Mouse (Mus musculus): Measurements from ENCODE around the gene Frs3.

The Frs3 gene

DNA sequence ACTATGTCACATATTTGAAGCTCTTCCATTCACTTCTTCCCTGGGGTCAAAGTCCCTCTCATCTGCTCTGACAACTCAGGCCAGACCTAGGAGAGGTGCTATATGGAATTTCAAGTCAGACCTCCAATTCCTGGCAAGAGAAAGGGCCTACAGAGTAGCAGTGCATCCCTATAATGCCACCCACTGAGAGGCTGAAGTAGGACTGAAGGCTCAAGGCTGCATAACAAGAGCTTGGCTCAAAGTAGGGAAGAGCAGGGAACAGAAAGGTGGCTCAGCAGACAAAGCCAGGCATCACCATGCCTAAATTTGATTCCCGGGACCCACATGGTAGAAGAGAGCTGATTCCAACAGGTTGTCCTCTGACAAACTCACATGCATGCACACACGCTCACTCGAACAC lies 2.8 kb downstream of the Frs3 start:
- WGBS, result 96% methylated on average over 3 of the region's 3 CpGs

DNA sequence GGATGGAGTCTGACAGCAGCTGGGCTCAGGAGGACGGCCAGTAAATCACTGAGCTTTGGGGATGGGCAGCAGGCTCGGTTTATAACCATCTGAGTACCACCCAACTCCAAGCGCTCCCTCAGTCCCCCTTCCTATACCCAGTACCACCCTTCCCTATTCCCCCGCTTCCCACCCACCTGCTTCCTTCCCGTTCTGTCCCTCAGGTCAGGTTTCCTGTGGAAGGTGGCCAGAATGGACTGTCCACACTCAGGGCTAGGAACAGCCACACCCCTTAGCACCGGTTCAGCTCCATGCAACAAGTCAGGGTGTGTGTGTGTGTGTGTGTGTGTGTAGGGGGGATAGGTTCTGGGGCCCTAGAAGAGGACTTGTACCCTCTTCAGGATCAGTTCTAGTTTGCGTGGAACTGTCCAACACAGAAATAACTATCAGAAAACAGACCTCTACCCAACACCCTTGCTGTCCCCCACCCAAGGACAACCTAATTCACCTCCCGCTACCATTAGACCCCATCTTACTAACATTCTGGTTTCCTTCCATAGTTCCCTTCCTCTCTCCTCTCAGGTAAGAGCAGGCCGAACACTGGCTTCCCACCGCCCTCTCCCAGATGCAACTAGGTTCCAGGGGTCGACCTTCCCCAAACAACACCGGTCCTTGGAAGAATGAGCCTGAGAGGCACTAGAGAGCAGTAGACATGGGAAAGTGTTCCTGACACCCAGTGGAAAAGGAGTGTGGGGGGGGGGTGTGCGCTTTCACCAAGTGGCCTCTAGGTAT lies 5.0 kb downstream of the Frs3 start:
- 53% methylated on average over 13 of the region's 13 CpGs for WGBS

DNA sequence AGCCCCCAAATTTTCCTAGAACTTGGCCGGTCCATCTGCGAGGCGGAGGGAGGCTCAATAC lies 5.4 kb downstream of the Frs3 start, which contains the start of gene Gm21981:
Gm21981 (minus strand) TSS at position 14 of the 61 bp plus-strand sequence.
- 2% methylated on average over 3 of the region's 3 CpGs for WGBS

DNA sequence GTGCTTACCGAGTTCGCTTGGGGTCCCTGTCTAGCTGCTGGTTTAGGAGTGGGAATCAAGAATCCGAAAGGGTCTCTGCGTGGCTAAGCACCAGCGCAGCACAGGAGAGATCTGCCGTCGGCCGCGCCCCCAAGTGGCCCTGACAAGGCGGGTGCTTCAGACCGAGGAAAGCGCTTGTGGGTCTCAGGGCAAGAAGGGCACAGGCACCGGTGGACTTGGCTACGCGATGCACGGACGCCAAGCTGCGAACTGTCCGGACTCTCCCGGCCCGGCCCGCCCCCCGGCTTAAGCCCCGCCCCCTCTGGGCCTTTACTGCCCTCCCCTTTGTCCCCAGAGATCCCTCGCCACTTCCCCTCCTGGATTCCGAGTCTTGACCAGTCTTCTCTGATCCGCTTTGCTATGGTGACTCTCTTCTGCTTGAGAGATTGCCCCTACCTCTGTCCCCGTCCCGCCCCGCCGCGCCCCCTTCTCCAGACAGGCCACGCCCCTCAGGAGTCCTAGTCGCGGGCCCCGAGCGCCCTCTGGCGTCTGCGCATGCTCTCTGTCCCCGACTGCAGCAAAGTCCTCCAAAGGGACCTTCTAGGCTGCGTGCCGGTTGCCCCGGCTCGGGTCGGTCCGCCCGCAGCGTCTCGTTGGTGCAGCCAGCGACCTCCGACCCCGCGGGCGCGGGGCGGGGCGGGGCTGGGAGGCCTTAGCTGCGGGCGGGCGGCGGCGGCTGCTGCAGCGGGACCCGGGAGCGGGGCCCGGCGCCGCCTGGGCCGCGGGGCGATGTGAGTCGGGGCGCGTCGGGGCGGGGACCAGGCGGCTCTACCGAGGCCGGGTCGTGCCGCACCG lies 5.9 kb downstream of the Frs3 start, which contains the start of gene Prickle4:
Prickle4 (minus strand) TSS at position 234 of the 834 bp plus-strand sequence.
- WGBS, result 2% methylated on average over 80 of the region's 82 CpGs

DNA sequence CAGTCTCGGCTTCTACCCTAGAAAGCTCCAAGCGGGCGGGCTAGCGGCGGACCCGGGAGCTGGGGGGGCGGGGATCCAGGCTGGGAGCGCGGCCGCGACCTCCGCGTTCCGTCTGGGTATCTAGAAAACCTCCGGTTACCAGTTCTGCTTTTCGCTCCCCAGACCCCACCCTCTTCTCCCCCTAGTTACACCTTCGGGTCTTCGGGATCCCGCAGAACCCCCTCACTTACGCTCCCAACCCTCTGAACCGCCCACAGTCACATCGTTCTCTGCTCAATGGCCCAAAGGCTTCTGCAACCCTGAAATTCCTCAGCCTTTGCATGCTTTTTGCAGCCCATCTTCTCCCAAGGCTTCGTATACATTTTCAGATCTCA lies 6.5 kb downstream of the Frs3 start:
- WGBS, result under 1% methylated on average over 22 of the region's 23 CpGs

DNA sequence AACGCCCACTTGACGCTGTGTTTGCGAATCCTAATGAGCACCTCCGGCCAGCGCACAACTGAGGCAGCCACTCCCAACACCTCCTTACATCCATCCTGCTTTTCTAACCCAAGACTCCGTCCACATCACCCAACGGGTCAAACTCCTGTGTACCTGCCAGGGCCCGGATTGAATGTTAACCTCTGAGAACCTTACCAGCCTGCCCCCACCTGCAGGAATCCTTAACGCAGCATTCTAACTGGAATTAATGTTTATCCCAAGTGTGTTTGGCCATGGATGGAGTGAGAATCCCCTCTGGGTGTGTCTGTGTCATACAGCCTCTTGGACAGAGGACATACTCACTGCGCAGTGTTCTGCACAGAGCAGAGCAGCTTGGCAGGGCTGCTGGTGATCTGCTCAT lies 9.3 kb downstream of the Frs3 start:
- WGBS, result 95% methylated on average over 10 of the region's 10 CpGs

DNA sequence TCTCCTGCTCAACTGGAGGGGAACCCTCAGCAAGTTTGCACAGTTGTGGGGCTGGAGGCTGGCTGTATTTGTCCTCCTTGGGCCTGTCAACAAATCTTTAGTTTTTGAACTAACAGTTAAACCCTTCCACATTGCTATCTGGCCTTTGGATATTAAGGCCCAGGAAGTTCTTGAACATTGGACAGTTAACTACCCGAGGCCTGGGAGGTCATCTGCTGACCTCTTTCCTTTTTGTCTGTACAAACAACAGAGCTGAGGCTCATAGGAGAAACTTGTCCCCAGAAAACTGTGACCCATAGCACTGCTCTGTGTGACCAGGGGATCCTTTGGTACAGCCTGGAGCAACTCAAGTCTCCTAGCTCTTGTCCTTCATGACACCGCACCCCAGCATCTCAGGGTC lies 10.2 kb downstream of the Frs3 start:
- 83% methylated on average over 2 of the region's 2 CpGs for WGBS

DNA sequence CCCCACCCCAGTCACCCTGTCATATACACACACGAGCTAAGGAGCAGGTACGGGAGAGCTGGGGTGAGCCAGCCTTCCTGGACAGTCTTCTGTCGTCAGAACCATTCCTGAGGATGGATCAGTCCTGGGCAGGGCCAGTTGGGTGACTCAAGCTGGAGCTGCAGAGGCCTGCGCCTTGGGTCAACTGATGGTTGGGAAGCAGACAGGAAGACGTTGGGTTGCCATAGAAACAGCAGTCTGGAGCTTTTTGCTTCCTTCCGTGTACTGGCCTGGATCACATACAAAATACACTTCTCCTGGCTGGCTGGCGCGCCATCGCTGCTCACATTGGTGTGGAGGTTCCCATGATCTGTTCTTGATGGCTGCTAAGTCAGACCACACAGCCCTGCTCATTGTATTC lies 13.0 kb downstream of the Frs3 start:
- 66% methylated on average over 9 of the region's 9 CpGs for WGBS

DNA sequence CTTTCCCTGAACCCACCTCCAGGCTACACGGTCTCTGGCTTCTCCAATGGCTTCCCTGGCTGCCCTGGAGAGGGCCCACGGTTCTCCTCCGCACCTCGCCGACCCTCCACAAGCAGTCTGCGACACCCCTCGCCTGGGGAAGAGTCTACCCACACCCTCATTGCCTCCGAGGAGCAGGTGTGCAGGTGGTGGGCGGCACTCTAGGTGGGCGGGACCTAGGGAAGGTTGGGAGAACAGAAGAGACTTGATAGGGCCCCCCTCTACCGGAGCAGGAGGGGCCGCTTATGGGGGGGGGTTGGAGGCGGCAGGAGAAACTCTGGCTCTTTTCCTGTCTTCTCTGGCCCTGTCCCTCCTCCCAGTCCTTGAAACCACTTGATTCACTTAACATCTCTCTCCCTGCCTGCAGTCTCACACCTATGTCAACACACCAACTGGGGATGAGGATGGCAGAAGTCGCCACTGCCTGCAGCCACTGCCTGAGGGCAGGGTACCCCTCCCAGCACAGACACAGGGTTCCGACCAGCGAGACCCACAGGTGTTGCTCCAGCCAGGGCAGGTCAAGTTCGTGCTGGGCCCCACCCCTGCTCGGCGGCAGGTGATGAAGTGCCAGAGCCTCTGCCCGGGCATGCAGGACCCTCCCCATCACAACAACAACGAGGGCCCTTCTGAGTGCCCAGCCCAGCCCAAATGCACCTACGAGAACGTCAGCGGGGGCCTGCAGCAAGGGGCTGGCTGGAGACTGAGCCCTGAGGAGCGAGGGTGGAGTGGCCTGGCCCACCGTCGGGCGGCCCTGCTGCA lies 13.9 kb downstream of the Frs3 start:
- WGBS, result 69% methylated on average over 28 of the region's 28 CpGs

DNA sequence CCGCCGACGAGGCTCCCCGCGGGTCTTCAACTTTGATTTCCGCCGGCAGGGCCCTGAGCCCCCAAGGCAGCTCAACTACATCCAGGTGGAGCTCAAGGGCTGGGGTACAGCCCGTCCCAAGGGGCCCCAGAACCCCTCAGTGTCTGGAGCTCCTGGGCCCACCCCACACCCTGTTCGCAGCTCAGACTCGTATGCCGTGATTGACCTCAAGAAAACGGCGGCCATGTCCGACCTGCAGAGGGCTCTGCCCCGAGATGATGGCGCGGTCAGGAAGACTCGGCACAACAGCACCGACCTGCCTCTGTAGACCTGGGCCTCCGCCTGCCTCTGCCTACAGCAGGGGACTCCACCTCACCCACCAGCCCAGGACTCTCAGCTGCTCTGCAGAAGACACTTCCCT lies 14.7 kb downstream of the Frs3 start:
- WGBS, result 66% methylated on average over 20 of the region's 20 CpGs

DNA sequence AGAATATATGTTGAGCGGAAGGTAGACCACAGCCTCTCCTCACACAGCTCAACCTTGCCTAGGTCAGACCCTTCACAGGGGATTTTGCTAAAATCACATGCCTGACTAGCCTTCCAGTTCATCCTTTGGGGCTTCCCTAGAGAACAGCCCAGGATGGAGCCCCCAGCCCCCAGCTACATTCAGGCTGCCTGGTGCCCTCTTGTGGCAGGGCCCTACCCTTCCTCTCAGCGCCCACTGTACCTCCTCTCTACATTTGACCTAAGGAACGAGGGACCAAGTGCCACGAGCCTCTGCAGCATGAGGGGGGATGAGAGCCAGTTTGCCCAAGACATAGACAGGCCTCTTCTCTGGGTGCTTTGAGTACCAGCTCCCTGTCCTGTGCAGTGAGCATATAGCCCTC lies 15.9 kb downstream of the Frs3 start:
- 93% methylated on average over 4 of the region's 4 CpGs for WGBS

DNA sequence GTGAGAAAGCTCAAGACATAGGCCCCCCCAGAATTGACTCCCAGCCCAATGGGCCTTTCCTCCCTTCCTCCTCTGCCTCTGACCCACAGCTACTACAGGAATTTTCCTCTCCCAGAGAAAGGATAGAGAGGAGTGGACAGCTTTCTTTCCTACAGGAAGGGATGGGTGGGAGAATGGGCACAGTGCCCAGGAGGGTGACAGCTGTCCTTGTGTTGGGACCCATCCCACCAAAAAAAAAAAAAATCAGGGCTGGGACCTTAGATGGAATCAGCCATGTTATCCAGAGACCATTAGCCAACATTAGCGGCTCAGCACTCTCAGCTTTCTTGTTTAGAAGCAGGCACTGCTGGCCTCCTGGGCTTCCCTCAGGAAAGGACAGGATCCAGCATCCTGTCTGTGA lies 17.4 kb downstream of the Frs3 start:
- WGBS, result 81% methylated on average over 1 of the region's 1 CpGs

DNA sequence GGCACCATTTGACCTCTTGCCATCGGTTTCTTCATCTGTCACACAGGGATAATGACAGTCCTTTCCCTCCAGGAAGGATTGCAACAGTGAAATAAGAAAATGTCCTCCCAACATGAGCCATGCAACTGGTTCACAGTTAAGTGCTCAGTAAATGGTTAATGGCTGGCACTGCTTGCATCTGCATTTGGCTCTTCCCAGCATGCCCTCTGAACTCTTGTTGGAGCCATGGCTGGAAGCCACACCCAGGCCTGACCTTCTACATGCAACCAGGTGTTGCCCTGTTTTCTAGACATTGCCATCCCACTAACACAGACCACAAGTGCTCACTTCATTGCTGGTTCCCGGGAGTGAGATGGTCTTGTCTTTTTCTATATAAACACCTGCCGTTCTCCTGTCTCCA lies 19.1 kb downstream of the Frs3 start:
- 89% methylated on average over 3 of the region's 3 CpGs for WGBS

DNA sequence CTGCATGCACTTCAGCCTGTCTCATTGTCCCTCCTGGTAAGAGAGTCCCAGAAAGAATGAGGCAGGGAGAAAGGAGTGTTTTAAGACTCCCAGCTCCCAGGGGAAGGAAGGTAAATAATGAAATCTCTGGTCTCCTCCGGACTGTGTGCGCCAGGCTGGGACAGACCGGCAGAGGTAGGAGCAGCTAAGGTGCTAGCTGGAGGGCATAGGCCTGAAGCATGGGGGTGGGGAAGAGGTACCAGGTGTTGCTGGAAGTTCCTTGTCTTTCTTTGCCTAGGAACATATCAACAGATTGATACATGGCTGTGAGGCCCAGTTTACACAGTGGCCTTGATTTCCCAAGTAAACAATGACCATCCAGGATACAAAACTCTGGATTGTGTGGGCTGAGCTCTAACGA lies 20.1 kb downstream of the Frs3 start:
- 72% methylated on average over 4 of the region's 4 CpGs for WGBS

DNA sequence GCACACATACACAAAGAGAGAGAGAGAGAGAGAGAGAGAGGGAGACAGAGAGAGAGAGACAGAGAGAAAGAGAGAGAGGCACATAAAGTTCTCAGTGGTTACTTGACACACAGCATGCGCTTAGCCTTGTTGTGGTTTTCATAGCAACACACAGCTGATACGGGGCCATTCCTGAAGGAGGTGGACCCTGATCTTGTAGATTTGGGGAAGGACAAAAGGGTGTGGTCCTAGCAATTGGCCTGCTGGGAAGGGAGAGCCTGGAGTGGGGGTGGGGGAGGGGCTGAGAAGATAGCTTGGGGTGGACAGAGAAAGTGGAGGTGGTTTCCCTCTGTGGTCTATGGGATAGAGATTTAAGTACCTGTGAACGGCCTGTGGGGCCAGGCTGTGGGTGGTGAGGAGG lies 21.2 kb downstream of the Frs3 start:
- WGBS, result 91% methylated on average over 3 of the region's 3 CpGs

DNA sequence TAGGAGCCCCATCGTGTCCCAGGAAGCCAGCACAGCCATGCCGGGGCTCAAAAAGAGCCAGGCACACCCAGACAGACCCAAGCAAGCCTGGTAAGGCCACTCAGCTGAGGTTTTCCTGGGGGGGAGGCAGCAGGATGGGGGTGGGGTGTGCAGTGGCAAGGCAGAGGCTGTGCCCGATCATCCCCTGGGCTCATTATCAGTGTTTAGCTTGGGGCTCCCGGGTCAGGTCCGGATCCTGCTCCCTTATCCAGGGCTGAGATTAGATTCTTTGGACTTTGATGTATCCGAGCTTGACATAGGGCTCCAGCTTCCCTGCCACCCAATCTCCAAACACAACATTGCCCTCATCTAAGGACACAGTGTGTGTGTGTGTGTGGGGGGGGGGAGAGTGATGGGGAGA lies 23.1 kb downstream of the Frs3 start:
- 82% methylated on average over 6 of the region's 6 CpGs for WGBS

DNA sequence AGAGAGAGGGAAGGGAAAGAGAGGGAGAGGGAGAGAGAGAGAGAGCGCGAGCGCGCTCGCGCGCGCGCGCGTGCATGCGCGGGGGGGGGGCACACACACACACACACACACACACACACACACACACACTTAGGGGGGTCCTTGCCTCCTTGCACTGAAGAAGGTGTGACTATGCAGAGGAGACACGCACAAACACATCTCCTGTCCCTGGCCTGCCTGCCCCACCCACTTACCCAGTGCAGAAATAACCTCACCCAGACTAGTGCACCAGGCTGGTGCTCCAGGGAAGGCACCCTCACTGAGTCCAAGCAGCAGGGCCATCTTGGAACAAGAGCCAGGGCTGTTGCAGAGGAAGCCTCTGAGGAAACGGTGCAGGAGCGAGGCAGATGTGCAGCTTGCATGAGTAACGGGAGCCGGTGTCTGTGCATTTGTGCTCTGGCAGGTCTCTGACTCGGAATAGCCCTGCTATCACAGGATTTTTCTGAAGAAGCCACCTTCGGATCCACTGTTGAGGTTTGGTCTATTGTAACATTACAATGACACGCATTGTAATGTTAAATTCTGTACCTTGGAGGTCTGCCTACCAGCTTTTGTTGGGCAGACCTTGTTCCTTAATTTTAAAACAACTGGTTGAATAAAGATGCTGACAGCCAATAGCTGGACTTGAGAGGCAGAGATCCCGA lies 24.2 kb downstream of the Frs3 start:
- 50% methylated on average over 22 of the region's 22 CpGs for WGBS

DNA sequence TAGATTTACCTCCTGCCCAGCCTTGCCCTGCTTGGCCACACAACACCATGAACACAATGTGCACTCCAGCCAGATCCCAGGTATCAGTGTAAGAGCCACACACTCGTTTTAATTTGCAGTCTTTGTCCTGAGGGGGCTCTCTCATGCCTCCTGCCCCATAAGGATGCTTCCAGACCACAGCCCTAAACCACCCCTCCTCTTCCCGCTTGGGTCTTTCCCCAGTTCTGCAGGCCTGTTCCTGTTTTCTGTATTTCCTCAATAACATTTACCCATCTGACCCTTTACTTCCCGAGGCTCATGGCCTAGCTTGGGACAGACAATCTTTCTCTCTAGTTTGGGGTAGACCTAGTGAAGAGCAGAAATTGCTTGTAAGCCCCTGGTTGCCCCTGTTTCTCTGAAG lies 26.2 kb downstream of the Frs3 start:
- WGBS, result 75% methylated on average over 3 of the region's 3 CpGs

DNA sequence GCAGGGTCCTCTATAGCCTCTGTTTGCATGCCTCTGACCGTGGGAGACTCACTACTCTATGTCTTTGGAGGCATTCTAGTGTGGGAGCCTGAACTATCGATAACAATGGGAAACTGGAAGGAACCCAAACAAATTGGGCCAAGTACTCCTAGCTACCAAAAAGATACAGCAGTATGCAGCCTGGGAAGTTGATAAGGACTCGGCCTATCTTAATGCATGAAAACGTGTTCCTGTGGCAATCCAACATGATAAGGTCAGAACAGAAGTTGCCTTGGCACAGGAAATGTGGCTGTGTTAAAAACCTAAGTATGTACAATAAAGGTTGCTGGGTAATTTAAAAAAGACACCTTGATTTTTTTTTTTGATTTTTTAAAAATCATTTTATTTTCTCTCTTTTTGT lies 32.4 kb downstream of the Frs3 start:
- 73% methylated on average over 4 of the region's 4 CpGs for WGBS

DNA sequence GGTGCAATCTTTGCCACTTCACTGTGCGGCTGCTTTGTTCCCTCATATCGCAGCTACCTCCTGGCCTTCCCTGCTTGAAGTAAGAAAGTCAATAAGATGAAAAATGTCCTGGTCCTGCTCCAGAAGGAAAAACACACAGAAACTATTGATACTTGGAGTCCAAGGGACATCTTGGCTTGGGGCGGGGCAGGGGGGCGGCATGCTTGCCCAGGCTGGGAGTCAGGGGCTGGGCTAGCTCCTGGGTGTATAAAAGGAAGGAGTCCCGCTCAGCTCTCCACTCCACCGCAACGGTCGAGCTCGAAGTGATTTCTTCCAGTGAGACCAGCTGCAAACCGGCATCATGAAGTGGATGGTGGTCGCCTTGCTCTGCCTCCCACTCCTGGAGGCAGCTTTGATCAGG lies 37.7 kb downstream of the Frs3 start, which contains the start of gene Pgc:
Pgc (plus strand) TSS at position 277 of the 400 bp plus-strand sequence.
- WGBS, result 87% methylated on average over 11 of the region's 11 CpGs

DNA sequence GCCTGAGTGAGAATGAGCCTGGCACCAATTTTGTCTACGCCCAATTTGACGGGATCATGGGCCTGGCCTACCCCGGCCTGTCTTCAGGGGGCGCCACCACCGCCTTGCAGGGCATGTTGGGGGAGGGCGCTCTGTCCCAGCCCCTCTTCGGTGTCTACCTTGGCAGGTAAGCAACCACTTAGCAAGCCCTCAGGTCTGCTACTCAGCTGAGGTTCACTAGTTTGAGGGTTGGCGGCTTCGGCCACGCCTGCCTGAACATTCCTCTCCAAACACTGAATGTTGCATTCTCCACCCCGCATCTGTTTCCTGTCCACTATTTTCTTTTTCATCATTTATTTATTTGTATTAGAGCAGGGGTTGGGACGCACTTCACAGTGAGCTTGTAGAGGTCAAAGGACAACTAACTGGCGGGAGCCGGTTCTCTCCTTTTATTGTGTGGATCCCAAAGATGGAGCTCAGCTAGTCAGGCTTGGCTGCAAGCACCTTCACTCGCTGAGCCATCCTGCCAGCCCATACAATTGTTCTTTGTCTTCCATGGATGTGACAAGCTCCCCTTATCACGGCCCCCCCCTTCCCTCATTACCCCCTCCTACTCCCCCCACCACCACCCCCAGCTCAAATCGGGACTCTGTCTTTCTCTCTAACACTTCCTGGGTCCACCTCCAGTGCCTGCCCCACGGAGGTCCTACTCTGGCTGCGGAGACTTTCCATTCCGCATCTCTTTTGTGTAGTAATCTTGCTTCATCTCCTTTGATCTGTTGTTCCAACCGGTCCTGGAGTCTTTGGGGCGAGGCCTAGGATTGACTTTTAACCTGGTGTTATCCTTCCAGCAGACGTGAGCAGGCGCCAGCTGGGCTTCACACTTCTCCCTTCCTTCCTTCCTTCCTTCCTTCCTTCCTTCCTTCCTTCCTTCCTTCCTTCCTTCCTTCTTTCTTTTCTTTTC lies 42.1 kb downstream of the Frs3 start:
- 56% methylated on average over 24 of the region's 24 CpGs for WGBS

Data from cerebral cortex, adult 2 months (tissue).